Mouse (Mus musculus) hindbrain, embryonic 12.5 days (tissue): ENCODE results near the gene Ncor1. TPM values are rescaled to one million over a fixed set of nuclear protein-coding genes. Genes with fewer than 3 reads are reported as not detected.

Experiments used
- ATAC-seq: fragments of 200-750 bp; cut with Nextera tagmentation; 2 replicates; pipeline ENCODE4 v1.8.0; 2017; ENCODE audit warnings: moderate TSS enrichment; ENCODE audit not compliant: low FRiP score
- H3K27ac ChIP-seq: fragments of 300-500 bp; sonication (generic); 2 replicates; pipeline ENCODE4 v1.5.1; 2016; ENCODE audit warnings: mild to moderate bottlenecking
- H3K27me3 ChIP-seq: fragments of 300-500 bp; sonication (generic); 2 replicates; pipeline ENCODE4 v1.6.1; 2016; ENCODE audit warnings: mild to moderate bottlenecking
- H3K36me3 ChIP-seq: fragments of 300-500 bp; sonication (generic); 2 replicates; pipeline ENCODE4 v1.6.1; 2016; ENCODE audit warnings: mild to moderate bottlenecking
- H3K4me1 ChIP-seq: fragments of 300-500 bp; sonication (generic); 2 replicates; pipeline ENCODE4 v1.6.1; 2016
- H3K4me2 ChIP-seq: fragments of 300-500 bp; sonication (generic); replicated peaks from 2 replicates; pipeline ENCODE4 v1.6.1; 2016; ENCODE audit warnings: mild to moderate bottlenecking
- H3K4me3 ChIP-seq: fragments of 300-500 bp; sonication (generic); 2 replicates; pipeline ENCODE4 v1.5.1; 2016; ENCODE audit warnings: mild to moderate bottlenecking
- H3K9ac ChIP-seq: fragments of 300-500 bp; sonication (generic); 2 replicates; pipeline ENCODE4 v1.6.1; 2016; ENCODE audit warnings: mild to moderate bottlenecking, moderate library complexity
- H3K9me3 ChIP-seq: fragments of 300-500 bp; sonication (generic); replicated peaks from 2 replicates; pipeline ENCODE4 v1.6.1; 2016; ENCODE audit warnings: mild to moderate bottlenecking
- WGBS: fragments of 180-500 bp; shearing (Covaris S2); methylation state at CpG from one replicate; pipeline ENCODE4 v1.1.7; 2016; 5-methylcytosine and 5-hydroxymethylcytosine counted together
- polyA plus RNA-seq: library from polyadenylated mRNA; unstranded; fragments of >200 nt; fragmentation: Nextera tagmentation; extraction: Ambion mirVana; gene quantifications from 2 replicates; pipeline ENCODE4 v1.2.1, GENCODE M21; 2016

Ncor1 gene
- polyA plus RNA-seq = 200 and 201 TPM in 2 replicates

DNA sequence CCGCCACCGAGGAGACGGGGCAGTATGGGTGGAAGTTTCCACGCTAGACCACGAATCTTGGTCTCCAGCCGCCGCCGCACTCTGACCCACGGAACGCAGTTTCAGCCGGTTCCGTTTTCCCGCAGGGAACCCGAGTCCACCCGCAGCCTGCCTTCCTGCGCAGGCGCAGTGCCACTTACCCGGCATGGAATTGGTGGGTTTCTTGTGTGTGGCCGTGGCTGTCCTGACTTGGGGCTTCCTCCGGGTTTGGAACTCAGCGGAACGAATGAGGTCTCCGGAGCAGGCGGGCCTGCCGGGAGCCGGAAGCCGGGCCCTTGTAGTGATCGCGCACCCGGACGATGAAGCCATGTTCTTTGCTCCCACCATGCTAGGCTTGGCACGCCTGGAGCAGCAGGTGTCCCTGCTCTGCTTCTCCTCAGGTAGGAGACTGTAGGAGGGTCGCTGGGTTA lies at the start of gene Ncor1, which contains the start of gene Pigl:
TSS of gene Ncor1 (minus strand) at position 266 of the 449 bp plus-strand sequence.
TSS of gene Pigl (plus strand) at position 185 of the 449 bp plus-strand sequence.
- Histone ChIP-seq H3K27ac (peak within 1 kb of the TSS; percentile 98), H3K9me3 (no peaks in the 10 kb centered on the region), H3K9ac (peak within 1 kb of the TSS; percentile 99), H3K4me2 (peak within 1 kb of the TSS; percentile 87), H3K27me3 (no peaks in the 10 kb centered on the region), H3K36me3 (no peaks in the 10 kb centered on the region), H3K4me3 (peak within 1 kb of the TSS; percentile 95), H3K4me1 (peaks cover 13% of the 10 kb centered on the region)
- ATAC-seq = peak; percentile 50
- WGBS = under 1% methylated on average over 33 of the region's 33 CpGs

DNA sequence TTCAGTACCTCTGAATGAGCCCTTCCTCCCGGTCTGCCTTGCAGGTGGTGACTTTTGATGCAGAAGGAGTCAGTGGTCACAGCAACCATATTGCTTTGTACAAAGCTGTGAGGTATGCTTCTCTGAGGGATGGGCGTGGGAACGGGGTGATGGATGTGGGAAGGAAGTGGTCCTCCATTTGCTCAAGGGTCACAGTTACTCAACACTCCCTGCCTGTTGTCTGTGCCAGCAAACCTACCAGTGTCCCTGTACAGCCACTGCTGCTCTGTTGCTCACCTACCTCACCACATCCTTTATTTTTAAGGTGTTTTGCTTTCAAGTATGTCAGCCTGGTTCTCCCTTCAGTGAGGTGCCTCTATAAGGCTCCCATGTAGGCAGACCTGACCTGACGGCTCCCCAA lies 49.3 kb upstream of the Ncor1 start:
- Histone ChIP-seq H3K36me3 (no peaks in the 10 kb centered on the region), H3K27ac (no peak overlapping the region), H3K4me3 (no peak overlapping the region), H3K4me1 (no peaks in the 10 kb centered on the region), H3K9me3 (no peaks in the 10 kb centered on the region), H3K4me2 (no peak overlapping the region), H3K27me3 (no peaks in the 10 kb centered on the region), H3K9ac (no peak overlapping the region)
- 86% methylated on average over 4 of the region's 4 CpGs for WGBS
- ATAC-seq = no peak

DNA sequence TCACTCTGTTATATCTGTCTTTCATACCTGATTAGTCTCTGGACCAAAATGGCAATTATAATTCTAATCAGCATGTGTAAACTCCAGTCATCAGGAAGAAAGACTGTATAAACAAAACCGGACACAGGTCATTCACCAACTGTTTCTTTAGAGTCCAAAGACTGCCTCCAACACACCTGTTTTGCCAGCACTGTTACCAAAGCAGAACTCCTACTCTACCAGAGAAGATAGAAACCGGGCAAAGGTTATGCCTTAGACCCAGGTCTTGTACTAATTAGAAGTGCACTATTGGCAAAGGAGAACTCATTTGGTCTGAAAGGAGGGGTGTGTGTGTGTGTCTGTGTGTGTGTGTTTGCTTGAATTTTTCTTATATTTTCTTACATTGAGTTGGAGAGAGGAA lies 42.2 kb upstream of the Ncor1 start:
- Histone ChIP-seq H3K4me1 (0 out of 2 replicates have a peak, but pooled peaks cover 1% of the 10 kb centered on the region), H3K9ac (no peak overlapping the region), H3K27ac (no peak overlapping the region), H3K27me3 (no peaks in the 10 kb centered on the region), H3K9me3 (no peaks in the 10 kb centered on the region), H3K4me3 (no peak overlapping the region), H3K36me3 (no peaks in the 10 kb centered on the region), H3K4me2 (no peak overlapping the region)
- no peak for ATAC-seq
- WGBS = 86% methylated on average over 2 of the region's 2 CpGs

DNA sequence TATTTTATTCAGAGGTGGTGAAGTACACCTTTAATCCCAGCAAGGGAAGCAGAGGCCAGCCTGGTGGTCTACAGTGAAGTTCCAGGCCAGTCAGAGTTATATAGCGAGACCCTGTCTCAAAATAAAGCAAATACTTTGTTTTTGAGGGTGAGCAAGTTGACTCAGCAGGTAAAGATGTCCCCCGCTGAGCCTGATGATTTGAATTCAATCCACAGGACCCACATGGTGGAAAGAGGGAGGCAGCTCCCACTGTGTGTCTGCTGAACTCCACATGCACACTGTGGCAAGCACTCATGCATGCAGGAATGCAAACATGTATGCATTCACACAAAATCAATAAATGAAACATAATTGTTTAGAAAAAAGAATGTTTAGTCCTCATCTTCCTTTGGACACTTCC lies 40.5 kb upstream of the Ncor1 start:
- no peaks in the 10 kb centered on the region for H3K36me3 ChIP-seq
- no peak overlapping the region for H3K27ac ChIP-seq
- 67% methylated on average over 2 of the region's 2 CpGs for WGBS
- H3K27me3 ChIP-seq = no peaks in the 10 kb centered on the region
- ATAC-seq = no peak
- H3K4me2 ChIP-seq = no peak overlapping the region
- no peaks in the 10 kb centered on the region for H3K9me3 ChIP-seq
- no peak overlapping the region for H3K4me3 ChIP-seq
- H3K9ac ChIP-seq = no peak overlapping the region
- peaks cover 11% of the 10 kb centered on the region for H3K4me1 ChIP-seq

DNA sequence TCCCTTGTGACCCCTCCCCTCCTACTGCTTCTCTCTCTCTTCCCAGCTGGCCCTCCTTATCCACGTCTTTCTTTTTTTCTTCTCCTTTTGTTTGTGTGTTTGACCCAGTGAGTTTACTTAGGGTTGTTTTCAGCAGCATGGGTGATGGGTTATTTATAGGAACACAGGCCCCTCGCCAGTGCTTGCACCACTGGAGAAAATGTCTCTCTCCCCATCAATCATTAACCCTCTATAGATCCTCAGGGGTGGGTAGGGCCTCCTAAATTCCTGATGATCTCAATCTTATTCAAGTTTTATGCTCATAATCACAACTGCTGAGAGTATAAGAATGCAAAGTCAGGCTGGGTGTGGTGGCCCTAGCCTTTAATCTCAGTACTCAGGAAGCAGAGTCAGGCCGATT lies 38.8 kb upstream of the Ncor1 start:
- Histone ChIP-seq H3K9me3 (no peaks in the 10 kb centered on the region), H3K4me2 (no peak overlapping the region), H3K27me3 (no peaks in the 10 kb centered on the region), H3K27ac (no peak overlapping the region), H3K4me1 (peaks cover 11% of the 10 kb centered on the region), H3K4me3 (no peak overlapping the region), H3K9ac (no peak overlapping the region), H3K36me3 (no peaks in the 10 kb centered on the region)
- WGBS = 52% methylated on average over 3 of the region's 3 CpGs
- ATAC-seq = no peak

DNA sequence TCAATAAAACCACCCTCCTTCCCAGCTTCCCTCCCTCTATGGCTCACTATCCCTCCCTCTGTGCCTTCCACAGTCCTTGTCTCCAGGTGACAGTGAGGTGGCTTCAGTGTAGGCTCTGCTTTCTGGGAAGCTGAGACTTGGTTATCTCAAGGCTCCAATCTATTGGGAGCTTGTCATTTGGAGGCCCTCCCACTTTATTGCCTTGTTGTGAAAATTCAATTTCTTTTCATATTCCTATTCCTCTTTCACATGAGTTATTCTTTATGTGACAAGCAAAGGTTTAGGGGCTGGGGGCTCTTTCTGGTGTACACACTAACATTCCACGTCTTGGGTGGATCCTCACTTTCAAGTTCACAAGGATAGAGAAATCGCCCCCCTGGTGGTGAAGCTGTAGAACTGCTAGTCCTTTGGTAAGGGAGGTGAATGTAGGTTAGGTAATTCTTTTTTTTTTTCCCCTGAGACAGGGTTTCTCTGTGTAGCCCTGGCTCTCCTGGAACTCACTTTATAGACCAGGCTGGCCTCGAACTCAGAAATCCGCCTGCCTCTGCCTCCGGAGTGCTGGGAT lies 37.9 kb upstream of the Ncor1 start:
- Histone ChIP-seq H3K4me3 (no peak overlapping the region), H3K4me2 (no peak overlapping the region), H3K4me1 (peaks cover 11% of the 10 kb centered on the region), H3K9me3 (no peaks in the 10 kb centered on the region), H3K27ac (no peak overlapping the region), H3K9ac (no peak overlapping the region), H3K27me3 (no peaks in the 10 kb centered on the region), H3K36me3 (no peaks in the 10 kb centered on the region)
- 52% methylated on average over 5 of the region's 5 CpGs for WGBS
- ATAC-seq = no peak

DNA sequence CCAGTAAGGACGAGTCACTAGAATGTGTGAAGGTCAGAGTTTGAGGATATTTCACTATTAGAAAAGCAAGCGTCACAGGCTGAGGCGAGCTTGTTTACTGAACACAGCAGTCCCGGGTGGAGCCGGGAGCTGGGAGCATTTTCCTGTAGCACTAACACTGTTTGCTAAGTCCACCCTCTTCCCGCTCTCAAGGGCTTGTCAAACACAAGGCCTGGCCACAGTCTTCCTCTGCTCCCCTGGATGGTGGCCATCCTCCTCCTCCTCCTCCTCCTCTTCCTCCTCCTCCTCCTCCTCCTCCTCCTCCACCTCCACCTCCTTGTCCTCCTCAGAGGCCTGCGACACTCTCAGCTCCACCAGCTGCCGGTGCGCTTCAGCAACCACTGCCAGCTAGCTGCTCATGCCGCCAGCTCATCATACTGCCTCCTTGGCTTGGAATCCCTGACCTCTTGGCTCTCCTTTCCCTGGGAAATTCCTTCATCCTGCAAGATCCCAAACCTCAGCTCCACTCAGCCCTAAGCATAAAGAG lies 37.0 kb upstream of the Ncor1 start:
- 31% methylated on average over 7 of the region's 10 CpGs for WGBS
- Histone ChIP-seq H3K36me3 (no peaks in the 10 kb centered on the region), H3K9ac (0 out of 2 replicates have a peak overlapping the region, but pooled peaks have one; percentile 18), H3K27ac (no peak overlapping the region), H3K27me3 (no peaks in the 10 kb centered on the region), H3K4me1 (peaks cover 11% of the 10 kb centered on the region), H3K4me3 (no peak overlapping the region), H3K4me2 (no peak overlapping the region), H3K9me3 (no peaks in the 10 kb centered on the region)
- no peak for ATAC-seq

DNA sequence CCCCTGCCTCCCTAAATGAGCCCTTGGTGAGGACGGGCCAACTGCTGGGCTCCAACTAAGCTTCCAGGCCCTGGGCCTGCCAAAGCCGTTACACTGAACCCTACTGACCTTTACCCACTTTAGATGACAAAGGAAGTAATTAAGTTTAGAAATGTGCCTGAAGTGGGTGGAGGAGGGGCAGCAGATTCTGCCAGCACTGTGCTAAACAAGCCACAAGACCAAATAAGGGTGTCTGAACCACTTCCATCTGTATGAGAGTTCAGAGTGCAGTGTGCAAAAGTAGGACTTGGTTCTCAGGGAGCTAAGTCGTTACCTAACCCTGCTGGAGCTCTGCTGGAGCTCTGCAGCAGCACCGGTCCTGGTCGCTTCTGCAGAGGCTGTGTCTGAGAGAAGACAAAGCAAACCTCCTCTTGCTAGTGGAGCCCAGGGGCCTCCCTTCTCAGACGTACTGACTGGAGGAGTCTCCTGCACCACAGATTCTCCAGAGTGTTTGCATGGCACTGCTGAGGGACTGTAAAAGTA lies 36.5 kb upstream of the Ncor1 start:
- Histone ChIP-seq H3K4me2 (no peak overlapping the region), H3K36me3 (no peaks in the 10 kb centered on the region), H3K27ac (no peak overlapping the region), H3K9me3 (no peaks in the 10 kb centered on the region), H3K27me3 (no peaks in the 10 kb centered on the region), H3K4me3 (no peak overlapping the region), H3K4me1 (peaks cover 11% of the 10 kb centered on the region), H3K9ac (no peak overlapping the region)
- under 1% methylated on average over 6 of the region's 6 CpGs for WGBS
- no peak for ATAC-seq

DNA sequence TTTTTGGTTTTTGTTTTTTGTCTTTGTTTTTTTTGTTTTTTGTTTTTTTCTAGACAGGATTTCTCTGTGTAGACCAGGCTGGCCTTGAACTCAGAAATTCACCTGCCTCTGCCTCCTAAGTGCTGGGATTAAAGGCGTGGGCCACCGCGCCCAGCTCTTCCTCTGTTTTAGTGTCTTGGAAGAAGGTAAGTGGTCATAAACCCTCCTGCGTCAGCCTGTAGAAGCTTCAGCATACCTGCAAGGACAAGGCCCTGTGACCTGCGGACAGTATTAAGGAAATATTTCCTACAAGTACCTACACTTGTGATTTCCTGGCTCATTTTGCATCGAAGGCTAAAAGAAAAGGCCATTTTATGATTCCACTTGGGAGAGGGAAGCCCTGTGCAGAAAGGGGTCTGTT lies 35.4 kb upstream of the Ncor1 start:
- Histone ChIP-seq H3K9ac (no peak overlapping the region), H3K9me3 (no peaks in the 10 kb centered on the region), H3K27ac (no peak overlapping the region), H3K4me1 (peaks cover 11% of the 10 kb centered on the region), H3K36me3 (no peaks in the 10 kb centered on the region), H3K4me2 (no peak overlapping the region), H3K4me3 (no peak overlapping the region), H3K27me3 (no peaks in the 10 kb centered on the region)
- ATAC-seq = no peak
- WGBS = 97% methylated on average over 6 of the region's 6 CpGs

DNA sequence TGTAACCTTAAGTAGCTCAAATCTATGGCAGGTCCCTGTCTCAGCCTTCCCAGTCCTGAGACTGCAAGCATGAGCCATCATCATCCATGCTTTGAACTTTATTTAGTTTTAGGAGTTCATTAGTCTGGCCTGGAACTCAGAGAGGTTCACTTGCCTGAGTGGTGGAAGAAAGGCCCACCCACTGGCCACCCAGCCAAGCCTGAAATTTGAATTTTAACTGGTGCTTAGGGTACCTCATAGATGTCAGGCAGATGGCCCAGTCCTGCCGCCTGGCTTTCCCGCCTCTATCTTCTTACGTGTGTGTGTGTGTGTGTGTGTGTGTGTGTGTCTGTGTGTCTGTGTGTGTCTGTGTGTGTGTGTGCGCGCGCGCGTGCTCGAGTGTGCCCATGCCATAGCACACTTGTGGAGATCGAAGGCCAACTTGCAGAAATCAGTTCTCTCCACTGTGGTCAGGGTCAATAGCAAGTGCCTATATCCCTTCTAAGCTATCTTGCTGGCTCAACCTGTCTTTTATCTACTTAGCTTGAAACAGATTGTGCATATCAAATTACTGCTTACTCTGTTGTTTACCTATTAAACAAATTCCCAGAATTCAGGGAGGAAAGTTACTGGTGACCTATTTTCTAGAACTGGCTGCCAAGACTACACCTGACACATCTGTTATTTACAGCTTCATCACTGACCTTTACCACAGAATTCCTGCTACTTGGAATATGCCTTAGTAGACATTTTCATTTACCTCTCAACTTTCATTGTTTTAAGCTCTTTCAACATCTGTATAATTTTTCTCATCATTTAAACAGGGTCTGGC lies 29.4 kb upstream of the Ncor1 start:
- WGBS = 97% methylated on average over 10 of the region's 10 CpGs
- H3K4me2 ChIP-seq = no peak overlapping the region
- no peaks in the 10 kb centered on the region for H3K27me3 ChIP-seq
- no peak overlapping the region for H3K27ac ChIP-seq
- no peak for ATAC-seq
- H3K4me1 ChIP-seq = no peaks in the 10 kb centered on the region
- no peak overlapping the region for H3K9ac ChIP-seq
- H3K9me3 ChIP-seq = no peaks in the 10 kb centered on the region
- no peaks in the 10 kb centered on the region for H3K36me3 ChIP-seq
- no peak overlapping the region for H3K4me3 ChIP-seq

DNA sequence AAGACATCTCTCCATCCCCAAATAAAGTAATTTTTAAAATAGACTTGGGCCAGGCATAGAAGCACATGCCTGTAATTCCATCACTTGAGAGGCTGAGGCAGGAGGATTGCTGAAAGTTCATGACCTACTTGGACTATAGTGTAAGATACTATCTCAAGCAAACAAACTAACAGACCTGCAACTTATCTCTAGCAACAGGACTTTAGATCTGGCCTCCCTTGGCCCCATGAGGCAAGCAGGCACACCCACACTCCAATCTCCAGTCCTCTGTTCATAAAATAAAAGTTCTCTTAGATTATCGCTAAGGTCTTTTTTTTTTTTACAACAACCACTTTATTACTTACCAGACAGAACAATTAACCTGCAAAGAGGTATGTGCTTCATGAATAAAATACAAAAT lies 28.6 kb upstream of the Ncor1 start:
- Histone ChIP-seq H3K4me3 (no peak overlapping the region), H3K27ac (no peak overlapping the region), H3K9me3 (no peaks in the 10 kb centered on the region), H3K4me2 (no peak overlapping the region), H3K36me3 (no peaks in the 10 kb centered on the region), H3K9ac (no peak overlapping the region), H3K4me1 (no peaks in the 10 kb centered on the region), H3K27me3 (no peaks in the 10 kb centered on the region)
- 90% methylated on average over 1 of the region's 1 CpGs for WGBS
- no peak for ATAC-seq

DNA sequence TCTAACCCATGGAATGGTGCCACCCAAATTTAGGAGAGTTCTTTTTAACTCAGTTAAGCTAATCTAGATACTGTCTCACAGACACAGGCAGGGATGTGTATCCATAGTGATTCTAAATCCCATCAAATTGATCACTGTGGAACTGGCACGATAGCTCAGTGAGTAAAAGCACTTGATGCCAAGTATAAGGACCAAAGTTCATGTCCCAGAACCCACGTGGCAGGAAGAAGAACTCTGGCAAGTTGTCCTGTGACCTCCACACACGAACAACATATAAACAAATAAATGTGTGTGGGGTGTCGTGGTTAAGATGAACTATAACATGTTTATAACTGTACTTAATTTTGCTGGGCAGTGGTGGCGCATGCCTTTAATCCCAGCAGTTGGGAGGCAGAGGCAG lies 21.2 kb upstream of the Ncor1 start:
- no peak overlapping the region for H3K4me3 ChIP-seq
- no peak overlapping the region for H3K4me2 ChIP-seq
- ATAC-seq = no peak
- no peak overlapping the region for H3K27ac ChIP-seq
- H3K36me3 ChIP-seq = no peaks in the 10 kb centered on the region
- H3K4me1 ChIP-seq = no peaks in the 10 kb centered on the region
- no peaks in the 10 kb centered on the region for H3K27me3 ChIP-seq
- 90% methylated on average over 5 of the region's 5 CpGs for WGBS
- no peaks in the 10 kb centered on the region for H3K9me3 ChIP-seq
- no peak overlapping the region for H3K9ac ChIP-seq
